Mouse (Mus musculus) layer of hippocampus, adult 2 months (tissue): Measurements from ENCODE around the gene Frs3. TPM values are rescaled to one million over a fixed set of nuclear protein-coding genes. Genes with fewer than 3 reads are reported as not detected.

Experiments
- DNase-seq, 2 experiments: peaks; one replicate each; pipeline ENCODE4 v3.0.0; 2022; ENCODE audit warnings: low spot score in 2 of 2
- H3K27ac ChIP-seq: fragments of 200-600 bp; 2 replicates; pipeline ENCODE4 v1.8.1; 2022
- H3K4me3 ChIP-seq: fragments of 200-600 bp; 2 replicates; pipeline ENCODE4 v1.8.1; 2022; ENCODE audit warnings: mild to moderate bottlenecking
- CTCF ChIP-seq: fragments of 200-600 bp; conservative IDR thresholded peaks from 2 replicates; pipeline ENCODE4 v1.8.1; 2022; ENCODE audit warnings: antibody characterized with exemption, mild to moderate bottlenecking, moderate library complexity
- total RNA-seq, 2 experiments: library from RNA; stranded (reverse); gene quantifications; 2 replicates each; pipeline ENCODE4 v1.2.3; 2021

Frs3 gene
- total RNA-seq, 2 experiments from 2014 or later, result 23.8 to 29.0 TPM

- peak overlapping the region; percentile 59 for H3K4me3 ChIP-seq
- TF ChIP-seq CTCF, result peak; percentile 27; the same call in 1 of the 2 replicates
- H3K27ac ChIP-seq, result peak overlapping the region; percentile 80
- DNase-seq, result peak in 1 of 2 experiments; percentile 27
These were observed 16.3 kb upstream of the Frs3 start for GRCm38 (mm10) chr17:47672311-47673111.

GRCm38 (mm10) chr17:47676581-47676980 is 12.2 kb upstream of the Frs3 start:
- H3K27ac ChIP-seq, result peak overlapping the region; percentile 59; the same call in 1 of the 2 replicates
- DNase-seq, result peak; percentile 58 to 83
- TF ChIP-seq CTCF, result peak; percentile 96
- H3K4me3 ChIP-seq, result no peak overlapping the region

- Histone ChIP-seq H3K27ac (no peak overlapping the region), H3K4me3 (no peak overlapping the region)
- DNase-seq, result no peak
- TF ChIP-seq CTCF, result no peak
These were observed 10.6 kb upstream of the Frs3 start for GRCm38 (mm10) chr17:47678238-47678637.

GRCm38 (mm10) chr17:47678702-47679101 is 10.1 kb upstream of the Frs3 start:
- no peak overlapping the region for H3K27ac ChIP-seq
- no peak overlapping the region for H3K4me3 ChIP-seq
- TF ChIP-seq CTCF, result no peak
- no peak for DNase-seq

- TF ChIP-seq CTCF, result no peak
- no peak overlapping the region for H3K27ac ChIP-seq
- no peak for DNase-seq
These were observed 6.0 kb upstream of the Frs3 start for GRCm38 (mm10) chr17:47682836-47683235.

GRCm38 (mm10) chr17:47687409-47688343 is 1.2 kb upstream of the Frs3 start:
- Histone ChIP-seq H3K27ac (peak overlapping the region; percentile 93), H3K4me3 (peak overlapping the region; percentile 89)
- peak; percentile 95 to 97 for DNase-seq
- no peak for TF ChIP-seq CTCF

More at GRCm38 (mm10) chr17:47682836-47683235, 6.0 kb upstream of the Frs3 start:
- no peak overlapping the region for H3K4me3 ChIP-seq

- Histone ChIP-seq H3K27ac (peak within 1 kb of the TSS; percentile 93), H3K4me3 (peak within 1 kb of the TSS; percentile 89)
- TF ChIP-seq CTCF, result no peak
- no peak for DNase-seq
These were observed 554 bp upstream of the Frs3 start, which contains the start of gene Tomm6 for GRCm38 (mm10) chr17:47688344-47688607. TSS of gene Tomm6 (minus strand) at chr17:47688386.

GRCm38 (mm10) chr17:47689894-47690293 is 1.1 kb downstream of the Frs3 start:
- H3K27ac ChIP-seq, result no peak overlapping the region
- no peak for DNase-seq
- TF ChIP-seq CTCF, result no peak
- peak overlapping the region; percentile 89 for H3K4me3 ChIP-seq

GRCm38 (mm10) chr17:47691650-47692049 is 2.8 kb downstream of the Frs3 start:
- no peak for DNase-seq
- H3K4me3 ChIP-seq, result no peak overlapping the region
- H3K27ac ChIP-seq, result no peak overlapping the region
- no peak for TF ChIP-seq CTCF

- no peak for TF ChIP-seq CTCF
- DNase-seq, result no peak
- peak overlapping the region; percentile 89; the same call in 1 of the 2 replicates for H3K27ac ChIP-seq
- peak overlapping the region; percentile 78 for H3K4me3 ChIP-seq
These were observed 5.0 kb downstream of the Frs3 start for GRCm38 (mm10) chr17:47693671-47694441.

GRCm38 (mm10) chr17:47694442-47694502 is 5.4 kb downstream of the Frs3 start, which contains the start of gene Gm21981:
TSS of gene Gm21981 (minus strand) at chr17:47694455.
- no peak for TF ChIP-seq CTCF
- H3K27ac ChIP-seq, result peak within 1 kb of the TSS; percentile 89
- DNase-seq, result no peak
- peak within 1 kb of the TSS; percentile 78 for H3K4me3 ChIP-seq

GRCm38 (mm10) chr17:47694503-47695336 is 5.9 kb downstream of the Frs3 start, which contains the start of gene Prickle4:
TSS of gene Prickle4 (minus strand) at chr17:47694736.
- peak; percentile 79 for TF ChIP-seq CTCF
- H3K4me3 ChIP-seq, result peak within 1 kb of the TSS; percentile 78
- peak within 1 kb of the TSS; percentile 89 for H3K27ac ChIP-seq
- DNase-seq, result peak; percentile 97 to 99

GRCm38 (mm10) chr17:47695337-47695710 is 6.5 kb downstream of the Frs3 start:
- no peak for TF ChIP-seq CTCF
- peak overlapping the region; percentile 78 for H3K4me3 ChIP-seq
- H3K27ac ChIP-seq, result peak overlapping the region; percentile 89
- no peak for DNase-seq
